Mouse (Mus musculus) forebrain, embryonic 13.5 days (tissue): ENCODE measurements around the gene Theg. TPM values are rescaled to one million over a fixed set of nuclear protein-coding genes. Genes with fewer than 3 reads are reported as not detected.
A peak's percentile ranks its signal among the peaks of the same experiment; 100 is the strongest.

Experiments used
- ATAC-seq: fragments of 200-750 bp; cut with Nextera tagmentation; 2 replicates; pipeline ENCODE4 v1.8.0; 2017
- H3K27ac ChIP-seq: fragments of 300-500 bp; sonication (generic); 2 replicates; pipeline ENCODE4 v1.5.1; 2015; ENCODE audit warnings: inconsistent platforms, mild to moderate bottlenecking, moderate library complexity
- H3K27me3 ChIP-seq: fragments of 300-500 bp; sonication (generic); 2 replicates; pipeline ENCODE4 v1.6.1; 2015; ENCODE audit warnings: mild to moderate bottlenecking, inconsistent platforms
- H3K36me3 ChIP-seq: fragments of 300-500 bp; sonication (generic); 2 replicates; pipeline ENCODE4 v1.6.1; 2015; ENCODE audit warnings: mild to moderate bottlenecking, inconsistent platforms; ENCODE audit not compliant: poor library complexity, severe bottlenecking
- H3K4me1 ChIP-seq: fragments of 300-500 bp; sonication (generic); 2 replicates; pipeline ENCODE4 v1.6.1; 2015; ENCODE audit warnings: inconsistent platforms
- H3K4me2 ChIP-seq: fragments of 300-500 bp; sonication (generic); 2 replicates; pipeline ENCODE4 v1.6.1; 2015; ENCODE audit warnings: inconsistent platforms, mild to moderate bottlenecking, moderate library complexity
- H3K4me3 ChIP-seq: fragments of 300-500 bp; sonication (generic); 2 replicates; pipeline ENCODE4 v1.5.1; 2015; ENCODE audit warnings: mild to moderate bottlenecking, inconsistent platforms
- H3K9ac ChIP-seq: fragments of 300-500 bp; sonication (generic); 2 replicates; pipeline ENCODE4 v1.6.1; 2015; ENCODE audit warnings: mild to moderate bottlenecking, inconsistent platforms
- H3K9me3 ChIP-seq: fragments of 300-500 bp; sonication (generic); replicated peaks from 2 replicates; pipeline ENCODE4 v1.6.1; 2016; ENCODE audit warnings: inconsistent platforms
- WGBS: fragments of 180-500 bp; shearing (Covaris S2); methylation state at CpG from one replicate; pipeline ENCODE4 v1.1.7; 2015; 5-methylcytosine and 5-hydroxymethylcytosine counted together
- polyA plus RNA-seq: library from polyadenylated mRNA; unstranded; fragments of >200 nt; fragmentation: Nextera tagmentation; extraction: Ambion mirVana; gene quantifications from 2 replicates; pipeline ENCODE4 v1.2.1, GENCODE M21; 2015

Gene Theg
- polyA plus RNA-seq = not detected in 2 replicates

DNA sequence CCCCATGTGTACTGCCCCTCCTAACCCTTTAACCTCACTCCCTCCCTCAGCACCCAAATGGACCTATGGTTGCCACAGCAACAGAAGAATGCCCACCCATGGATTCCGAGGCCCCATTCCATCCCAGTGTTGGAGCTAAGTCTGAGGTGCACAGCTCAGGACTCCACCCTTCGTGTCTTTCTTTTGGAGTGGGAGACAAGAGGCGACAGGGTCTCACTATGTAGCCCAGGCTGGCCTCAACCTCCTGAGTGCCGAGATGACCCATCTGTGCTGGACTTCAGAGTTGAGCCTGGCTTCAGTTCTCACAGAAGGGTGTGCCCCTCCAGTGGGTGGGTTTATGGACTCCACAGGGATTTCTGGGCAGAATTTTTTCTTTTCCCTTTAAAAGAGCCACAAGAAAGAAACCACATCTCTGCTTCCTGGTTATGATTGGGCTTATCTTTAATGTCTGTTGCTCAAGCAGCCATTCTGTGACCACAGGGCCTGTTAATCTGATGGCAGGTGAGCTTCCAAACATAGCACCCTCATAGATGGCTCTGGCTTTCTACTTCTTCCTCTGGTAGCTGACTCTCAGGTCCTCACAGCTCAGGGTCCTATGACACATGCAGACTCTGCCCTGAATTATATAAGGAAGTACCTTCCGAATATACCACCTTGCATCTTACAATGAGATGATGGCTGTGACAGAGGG, at the start of gene Theg:
Theg (minus strand) TSS at position 271 of the 691 bp plus-strand sequence.
- no peaks in the 10 kb centered on the region for H3K27me3 ChIP-seq
- no peaks in the 10 kb centered on the region for H3K9me3 ChIP-seq
- H3K27ac ChIP-seq = no peak within 1 kb of the TSS
- no peak for ATAC-seq
- WGBS = 83% methylated on average over 5 of the region's 5 CpGs
- H3K4me3 ChIP-seq = no peak within 1 kb of the TSS
- H3K4me2 ChIP-seq = no peak within 1 kb of the TSS
- H3K4me1 ChIP-seq = no peaks in the 10 kb centered on the region
- H3K9ac ChIP-seq = no peak within 1 kb of the TSS
- no peaks in the 10 kb centered on the region for H3K36me3 ChIP-seq

DNA sequence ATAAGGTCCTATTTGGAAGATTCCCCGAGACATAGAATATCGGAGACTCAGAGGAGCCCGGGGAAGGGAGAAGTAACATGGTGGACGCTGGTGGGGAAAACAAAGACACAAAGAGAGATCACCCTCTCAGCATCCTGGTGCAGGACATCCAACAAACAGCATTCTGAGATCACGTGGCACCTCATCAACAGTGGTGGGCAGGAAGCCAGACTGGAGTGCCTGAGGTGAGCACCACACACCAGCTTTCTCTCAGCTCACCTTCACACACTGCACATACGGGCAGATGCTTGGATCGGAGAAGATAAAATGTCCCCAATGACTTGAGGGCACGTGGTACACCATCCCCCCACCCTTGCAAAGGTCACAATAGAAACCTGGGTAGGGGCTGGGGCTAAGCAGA, 49.2 kb upstream of the Theg start:
- H3K9me3 ChIP-seq = no peaks in the 10 kb centered on the region
- 77% methylated on average over 8 of the region's 8 CpGs for WGBS
- peak overlapping the region; percentile 79 for H3K4me3 ChIP-seq
- peaks cover 40% of the 10 kb centered on the region for H3K27me3 ChIP-seq
- H3K27ac ChIP-seq = no peak overlapping the region
- no peak overlapping the region for H3K9ac ChIP-seq
- no peak for ATAC-seq
- no peaks in the 10 kb centered on the region for H3K36me3 ChIP-seq
- H3K4me1 ChIP-seq = peaks cover 26% of the 10 kb centered on the region
- peak overlapping the region; percentile 80 for H3K4me2 ChIP-seq

DNA sequence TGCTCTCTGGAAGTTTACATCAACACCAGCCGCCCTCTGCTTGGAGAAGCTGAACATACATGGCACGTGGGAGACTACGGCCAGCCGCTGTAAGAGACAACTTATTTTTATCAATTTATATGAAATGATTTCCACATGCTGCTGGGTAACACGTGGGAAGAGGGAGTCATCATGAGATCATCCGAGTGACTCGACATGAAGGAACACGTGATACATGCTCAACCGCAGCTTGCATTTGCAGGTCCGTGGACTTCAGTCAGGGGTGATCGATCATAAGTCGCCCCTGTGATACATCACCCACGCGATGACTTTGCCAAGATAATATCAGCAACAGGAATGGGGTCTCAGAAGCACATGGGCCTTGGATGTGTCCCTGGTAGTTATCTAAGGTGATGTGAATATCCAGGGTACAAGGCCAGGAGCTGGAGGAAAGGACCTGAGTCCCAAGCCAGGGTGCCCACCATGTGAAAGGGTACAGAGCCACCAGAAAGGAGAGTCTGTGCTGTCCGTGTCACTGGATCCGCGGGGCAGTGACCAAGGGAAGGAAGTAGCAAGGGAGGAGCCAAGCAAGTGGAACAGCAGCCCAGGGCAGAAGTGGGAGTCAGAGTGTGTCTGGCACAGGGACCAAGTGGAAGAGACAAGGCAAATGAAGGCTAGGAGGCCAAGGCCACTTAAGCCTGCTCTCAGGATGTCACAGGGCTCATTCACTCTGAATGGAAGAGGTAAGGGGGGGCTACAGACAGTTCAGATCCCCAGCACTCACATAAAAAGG, 46.1 kb upstream of the Theg start:
- WGBS = 86% methylated on average over 17 of the region's 17 CpGs
- H3K9ac ChIP-seq = no peak overlapping the region
- H3K9me3 ChIP-seq = no peaks in the 10 kb centered on the region
- no peak overlapping the region for H3K27ac ChIP-seq
- no peak overlapping the region for H3K4me3 ChIP-seq
- H3K27me3 ChIP-seq = peaks cover 19% of the 10 kb centered on the region
- H3K36me3 ChIP-seq = 0 out of 2 replicates have a peak, but pooled peaks cover 4% of the 10 kb centered on the region
- no peak overlapping the region for H3K4me2 ChIP-seq
- H3K4me1 ChIP-seq = peaks cover 14% of the 10 kb centered on the region
- no peak for ATAC-seq

DNA sequence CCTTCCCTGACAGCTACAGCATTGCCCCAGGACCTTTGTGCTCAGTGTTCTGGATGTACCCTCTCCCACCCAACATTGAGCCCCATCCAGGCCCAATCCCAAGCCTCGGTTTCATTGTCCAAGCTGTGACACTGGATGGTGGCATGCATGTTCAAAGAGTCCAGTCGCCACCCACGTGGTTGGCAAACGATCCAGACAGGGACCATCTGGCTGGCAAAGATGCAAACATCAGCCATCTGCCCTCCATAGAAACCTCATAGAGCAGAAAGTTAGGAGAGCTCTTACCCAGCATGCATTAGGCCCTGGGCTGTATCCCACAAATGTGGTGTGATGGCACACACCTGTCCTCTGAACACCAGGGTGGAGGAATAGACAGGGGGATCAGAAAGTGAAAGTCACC, 44.3 kb upstream of the Theg start:
- peak; percentile 52 for ATAC-seq
- 0 out of 2 replicates have a peak, but pooled peaks cover 5% of the 10 kb centered on the region for H3K27me3 ChIP-seq
- H3K9ac ChIP-seq = no peak overlapping the region
- no peak overlapping the region for H3K4me2 ChIP-seq
- peaks cover 2% of the 10 kb centered on the region; the same call in 1 of the 2 replicates for H3K4me1 ChIP-seq
- 65% methylated on average over 4 of the region's 4 CpGs for WGBS
- no peak overlapping the region for H3K4me3 ChIP-seq
- H3K36me3 ChIP-seq = 0 out of 2 replicates have a peak, but pooled peaks cover 4% of the 10 kb centered on the region
- peak overlapping the region; percentile 44 for H3K27ac ChIP-seq
- no peaks in the 10 kb centered on the region for H3K9me3 ChIP-seq

DNA sequence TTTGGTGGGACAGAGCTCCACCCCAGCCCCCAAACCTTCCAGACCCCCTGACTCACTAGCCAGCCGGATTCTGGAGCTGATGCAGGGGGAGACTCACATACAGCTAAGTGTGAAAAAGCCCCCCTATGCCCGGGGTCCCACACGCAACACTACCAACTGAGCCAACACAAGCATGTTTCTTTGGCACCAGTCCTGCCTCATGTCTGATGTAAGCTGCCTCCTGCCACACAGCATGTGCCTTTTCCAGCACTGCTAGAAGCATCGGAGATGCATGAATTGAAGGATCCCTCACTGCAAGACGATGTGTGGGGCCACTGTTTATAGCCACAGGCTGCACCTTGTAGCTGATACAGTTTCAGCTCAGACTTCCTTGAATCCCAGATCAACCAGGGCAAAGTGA, 41.2 kb upstream of the Theg start:
- 80% methylated on average over 5 of the region's 5 CpGs for WGBS
- no peaks in the 10 kb centered on the region for H3K27me3 ChIP-seq
- 0 out of 2 replicates have a peak, but pooled peaks cover 4% of the 10 kb centered on the region for H3K36me3 ChIP-seq
- no peak overlapping the region for H3K27ac ChIP-seq
- H3K4me3 ChIP-seq = no peak overlapping the region
- ATAC-seq = peak; percentile 44; the same call in 1 of the 2 replicates
- no peak overlapping the region for H3K4me2 ChIP-seq
- no peaks in the 10 kb centered on the region for H3K9me3 ChIP-seq
- H3K4me1 ChIP-seq = no peaks in the 10 kb centered on the region; the same call in 1 of the 2 replicates
- no peak overlapping the region for H3K9ac ChIP-seq

DNA sequence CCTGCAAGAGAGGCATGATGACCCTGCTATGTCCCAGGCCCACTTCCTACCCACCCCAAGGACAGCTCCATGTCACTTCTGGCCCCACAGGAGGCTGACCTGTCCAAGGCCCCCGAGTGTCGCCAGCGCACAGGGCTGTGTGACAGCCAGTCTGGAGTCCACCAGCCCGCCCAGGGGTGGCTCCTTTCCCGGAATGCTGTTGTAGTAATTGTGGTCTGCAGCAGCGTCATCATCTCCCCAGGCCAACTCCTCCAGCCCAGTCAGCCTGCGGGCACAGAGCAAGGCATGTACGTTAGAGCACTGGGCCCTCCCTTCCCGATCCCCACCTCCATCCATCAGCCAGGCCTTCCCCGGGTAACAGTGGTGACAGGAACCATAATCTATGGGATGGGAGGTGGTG, 39.0 kb upstream of the Theg start:
- WGBS = 90% methylated on average over 10 of the region's 10 CpGs
- Histone ChIP-seq H3K4me1 (no peaks in the 10 kb centered on the region; the same call in 1 of the 2 replicates), H3K4me3 (no peak overlapping the region), H3K9me3 (no peaks in the 10 kb centered on the region), H3K27me3 (no peaks in the 10 kb centered on the region), H3K9ac (no peak overlapping the region), H3K27ac (no peak overlapping the region), H3K36me3 (0 out of 2 replicates have a peak, but pooled peaks cover 4% of the 10 kb centered on the region), H3K4me2 (no peak overlapping the region)
- no peak for ATAC-seq

DNA sequence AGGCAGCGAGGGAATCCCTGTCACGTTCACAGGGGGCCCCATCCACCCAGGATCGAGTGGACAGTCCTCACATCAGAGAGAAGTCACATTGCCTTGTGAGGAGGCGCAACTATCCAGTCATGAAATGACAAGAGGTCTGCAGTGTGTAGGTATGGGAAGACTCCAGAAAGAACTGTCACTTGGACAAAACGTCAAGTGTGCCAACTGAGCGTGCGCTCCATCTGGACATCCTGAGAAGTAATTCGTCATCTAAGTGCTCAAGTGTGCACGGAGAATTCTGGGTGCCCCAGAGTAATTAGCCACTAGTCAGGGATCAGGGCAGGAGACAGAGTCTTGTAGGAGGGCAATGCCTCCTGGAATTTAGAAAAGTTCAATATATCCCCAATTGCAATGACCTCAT, 38.3 kb upstream of the Theg start:
- no peak overlapping the region for H3K4me3 ChIP-seq
- H3K36me3 ChIP-seq = 0 out of 2 replicates have a peak, but pooled peaks cover 2% of the 10 kb centered on the region
- H3K27me3 ChIP-seq = no peaks in the 10 kb centered on the region
- no peak overlapping the region for H3K27ac ChIP-seq
- ATAC-seq = no peak
- no peaks in the 10 kb centered on the region; the same call in 1 of the 2 replicates for H3K4me1 ChIP-seq
- H3K9me3 ChIP-seq = no peaks in the 10 kb centered on the region
- no peak overlapping the region for H3K9ac ChIP-seq
- WGBS = 80% methylated on average over 9 of the region's 9 CpGs
- no peak overlapping the region for H3K4me2 ChIP-seq

DNA sequence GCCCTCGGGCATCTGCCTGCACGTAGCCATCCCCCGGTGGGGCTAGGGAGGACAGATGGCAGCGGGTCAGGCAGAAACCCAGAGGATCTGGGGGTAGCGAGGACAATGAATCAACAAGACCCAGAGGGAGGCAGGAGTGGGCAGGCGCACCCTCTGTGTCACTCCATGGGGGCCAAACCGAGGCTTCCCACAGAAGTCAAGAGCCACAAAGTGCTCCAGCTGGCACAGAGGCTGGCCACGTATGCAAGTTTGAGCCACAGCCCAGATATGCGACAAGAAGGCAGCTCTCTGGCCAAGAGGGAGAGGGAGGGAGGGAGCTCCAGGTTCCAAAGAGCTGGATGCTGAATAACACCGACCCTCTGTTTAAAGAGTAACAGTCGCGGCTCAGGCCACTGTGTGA, 36.8 kb upstream of the Theg start:
- no peak overlapping the region for H3K9ac ChIP-seq
- 0 out of 2 replicates have a peak, but pooled peaks cover 6% of the 10 kb centered on the region for H3K36me3 ChIP-seq

DNA sequence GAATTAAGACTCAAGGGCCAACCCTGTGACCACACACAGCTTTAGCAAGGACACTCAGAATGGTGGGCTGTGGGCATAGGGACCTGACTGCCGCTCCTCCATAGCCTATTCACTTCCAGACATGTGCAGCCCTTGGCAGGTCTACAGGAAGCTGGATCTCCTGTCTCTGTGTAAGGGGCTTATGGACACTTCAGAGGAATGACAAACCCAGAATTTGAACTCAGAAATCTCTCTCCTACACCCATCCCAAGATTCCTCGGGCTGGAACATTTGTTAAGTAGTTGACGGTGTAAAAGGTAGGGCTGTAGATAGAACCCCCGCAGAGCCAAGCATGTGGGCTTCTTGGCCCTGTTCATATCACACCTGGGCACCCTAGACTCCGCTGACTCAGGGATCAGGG, 29.2 kb upstream of the Theg start:
- no peak overlapping the region for H3K27ac ChIP-seq
- no peak overlapping the region for H3K4me2 ChIP-seq
- no peak overlapping the region for H3K9ac ChIP-seq
- no peak overlapping the region for H3K4me3 ChIP-seq
- no peak for ATAC-seq
- no peaks in the 10 kb centered on the region for H3K9me3 ChIP-seq
- 0 out of 2 replicates have a peak, but pooled peaks cover 6% of the 10 kb centered on the region for H3K36me3 ChIP-seq
- peaks cover 27% of the 10 kb centered on the region for H3K27me3 ChIP-seq
- 84% methylated on average over 5 of the region's 5 CpGs for WGBS
- peaks cover 26% of the 10 kb centered on the region for H3K4me1 ChIP-seq

More for the DNA sequence above, 36.8 kb upstream of the Theg start:
- Histone ChIP-seq H3K27me3 (no peaks in the 10 kb centered on the region), H3K4me2 (no peak overlapping the region), H3K9me3 (no peaks in the 10 kb centered on the region), H3K4me3 (no peak overlapping the region), H3K4me1 (no peaks in the 10 kb centered on the region; the same call in 1 of the 2 replicates), H3K27ac (no peak overlapping the region)
- 76% methylated on average over 12 of the region's 12 CpGs for WGBS
- no peak for ATAC-seq

DNA sequence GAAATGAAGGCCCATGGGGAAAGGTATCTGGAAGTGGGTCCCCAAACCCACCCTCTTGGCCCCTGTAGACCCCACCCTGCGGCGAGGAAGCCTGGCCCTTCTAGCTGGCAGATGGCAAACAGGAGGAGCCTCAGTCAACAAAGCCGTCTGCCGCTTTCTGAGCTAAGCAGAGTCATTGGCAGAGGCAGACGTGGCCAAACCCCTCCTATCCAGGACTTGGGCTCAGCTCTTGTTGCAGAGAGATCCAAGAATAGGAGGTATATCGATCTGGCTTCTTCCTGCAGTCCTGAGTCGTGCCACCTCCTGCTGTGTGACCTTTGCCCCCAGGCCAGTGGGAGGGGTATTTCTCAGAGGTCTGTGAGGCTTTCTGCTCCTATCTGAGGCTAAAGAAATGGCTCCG, 28.7 kb upstream of the Theg start:
- WGBS = 8% methylated on average over 8 of the region's 8 CpGs
- Histone ChIP-seq H3K36me3 (0 out of 2 replicates have a peak, but pooled peaks cover 6% of the 10 kb centered on the region), H3K27me3 (peaks cover 30% of the 10 kb centered on the region), H3K9ac (no peak overlapping the region), H3K4me2 (no peak overlapping the region; the same call in 1 of the 2 replicates), H3K4me1 (peaks cover 26% of the 10 kb centered on the region), H3K4me3 (no peak overlapping the region), H3K9me3 (no peaks in the 10 kb centered on the region), H3K27ac (no peak overlapping the region)
- ATAC-seq = no peak

DNA sequence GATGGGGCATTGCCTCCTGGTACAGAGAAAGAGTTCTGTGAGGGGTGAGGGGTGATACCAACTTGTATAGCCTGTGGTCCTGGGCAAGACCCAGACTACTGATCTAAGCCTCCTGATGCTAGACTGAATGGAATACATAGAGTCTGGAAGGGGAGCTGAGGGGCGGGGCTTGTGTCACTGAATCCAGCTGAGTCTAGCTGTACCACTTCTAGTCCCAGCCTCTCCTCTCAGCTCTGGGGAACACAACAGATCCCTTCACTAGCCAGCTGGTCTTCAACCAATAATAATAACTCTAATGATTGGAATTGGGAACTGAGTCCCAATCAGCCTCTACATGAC, 27.1 kb upstream of the Theg start:
- Histone ChIP-seq H3K4me3 (peak overlapping the region; percentile 60), H3K27ac (no peak overlapping the region), H3K9ac (peak overlapping the region; percentile 65; the same call in 1 of the 2 replicates), H3K36me3 (no peaks in the 10 kb centered on the region), H3K4me1 (peaks cover 26% of the 10 kb centered on the region), H3K27me3 (peaks cover 39% of the 10 kb centered on the region), H3K4me2 (peak overlapping the region; percentile 96), H3K9me3 (no peaks in the 10 kb centered on the region)
- ATAC-seq = no peak; the same call in 1 of the 2 replicates
- 85% methylated on average over 1 of the region's 1 CpGs for WGBS
